In genomic region chr2:48423861-48424442, GRCm38 (mm10) we compare ENCODE assay signal across 10 mouse cellular contexts.
DNase-seq lines count a peak whose midpoint lies in the region; ATAC-seq and TF ChIP-seq lines count a peak whose summit lies in the region.
"Had no signal": no experiment of that assay in that cellular context is flagged by ENCODE, and none has a peak within 500 bp of the region (broad histone marks: within the 10 kb centered on the region; RNA-seq: fewer than 3 reads in every experiment).

No protein-coding gene starts in this region.

- 7% methylated on average over 9 of the region's 9 CpGs for WGBS in hindbrain, embryonic 14.5 days
- WGBS in midbrain, embryonic 10.5 days = 11% methylated on average over 9 of the region's 9 CpGs
- 65% methylated on average over 9 of the region's 9 CpGs for WGBS in liver, postnatal 0 days (ENCODE audit: insufficient replicate concordance)

- H3K9ac ChIP-seq in hindbrain, embryonic 14.5 days = peak overlapping the region; percentile 12
- H3K9ac ChIP-seq in liver, postnatal 0 days (replicated peaks) = no peak overlapping the region

- ATAC-seq in hindbrain, embryonic 14.5 days (ENCODE audit: low FRiP score) = peak; percentile 78
- ATAC-seq in liver, postnatal 0 days = no peak

- peaks cover 2% of the 10 kb centered on the region; the same call in 1 of the 2 replicates for H3K4me1 ChIP-seq in cortical plate, adult 2 months (ENCODE audit: control insufficient read depth, insufficient read depth, low read length)
- peaks cover 35% of the 10 kb centered on the region for H3K4me1 ChIP-seq in hindbrain, embryonic 14.5 days (replicated peaks; ENCODE audit: control insufficient read depth, insufficient read depth, low read length)
- H3K4me1 ChIP-seq in midbrain, embryonic 10.5 days = peaks cover 53% of the 10 kb centered on the region
- no peaks in the 10 kb centered on the region for H3K4me1 ChIP-seq in liver, postnatal 0 days (ENCODE audit: insufficient read depth)

- H3K4me2 ChIP-seq in hindbrain, embryonic 14.5 days (replicated peaks) = peak overlapping the region; percentile 31
- H3K4me2 ChIP-seq in liver, postnatal 0 days (ENCODE audit: low read depth, low read length) = no peak overlapping the region

- peak; percentile 38 for DNase-seq in R1 (ENCODE audit: low read depth, low spot score)
- peak; percentile 67 for DNase-seq in hindbrain, embryonic 14.5 days (ENCODE audit: low spot score)
- DNase-seq in midbrain, embryonic 10.5 days (ENCODE audit: low spot score) = peak; percentile 40
- DNase-seq in liver, postnatal 0 days = no peak
- DNase-seq in lung, postnatal 10 days = no peak
- DNase-seq in urinary bladder, postnatal 14 days (ENCODE audit: low spot score) = no peak
- DNase-seq in gastrocnemius, postnatal 10 days = no peak
- DNase-seq: cerebellum, adult 9-10 months; gastrocnemius, postnatal 14 days had no signal

- TF ChIP-seq CTCF in cortical plate, adult 2 months (IDR thresholded peaks at IDR 0.05; ENCODE audit: extremely low read depth, insufficient read depth, low read length) = no peak
- no peak for TF ChIP-seq CTCF in liver, postnatal 0 days (IDR thresholded peaks at IDR 0.05; ENCODE audit: low read depth)

- TF ChIP-seq EP300 in liver, postnatal 0 days (IDR thresholded peaks at IDR 0.05; ENCODE audit: low read depth) = no peak

- no peaks in the 10 kb centered on the region for H3K9me3 ChIP-seq in hindbrain, embryonic 14.5 days (ENCODE audit: control insufficient read depth, low read length)
- H3K9me3 ChIP-seq in midbrain, embryonic 10.5 days (replicated peaks) = no peaks in the 10 kb centered on the region
- no peaks in the 10 kb centered on the region for H3K9me3 ChIP-seq in liver, postnatal 0 days (ENCODE audit: low read length)

- no peaks in the 10 kb centered on the region for H3K27me3 ChIP-seq in hindbrain, embryonic 14.5 days (ENCODE audit: control insufficient read depth, insufficient read depth, low read length)
- H3K27me3 ChIP-seq in midbrain, embryonic 10.5 days (ENCODE audit: low read depth, poor library complexity, severe bottlenecking) = 0 out of 2 replicates have a peak, but pooled peaks cover 3% of the 10 kb centered on the region
- H3K27me3 ChIP-seq in liver, postnatal 0 days (ENCODE audit: insufficient read depth, low read length) = no peaks in the 10 kb centered on the region

- no peaks in the 10 kb centered on the region for H3K36me3 ChIP-seq in hindbrain, embryonic 14.5 days (replicated peaks; ENCODE audit: control insufficient read depth, insufficient read depth)
- no peaks in the 10 kb centered on the region for H3K36me3 ChIP-seq in midbrain, embryonic 10.5 days
- H3K36me3 ChIP-seq in liver, postnatal 0 days (replicated peaks; ENCODE audit: insufficient read depth, low read length) = no peaks in the 10 kb centered on the region

- no peak for TF ChIP-seq POLR2A in cortical plate, adult 2 months (IDR thresholded peaks at IDR 0.05; ENCODE audit: extremely low read depth, insufficient read depth, low read length)

- 0 out of 2 replicates have a peak overlapping the region, but pooled peaks have one; percentile 70 for H3K27ac ChIP-seq in cortical plate, adult 2 months (ENCODE audit: insufficient read depth, low read length)
- H3K27ac ChIP-seq in hindbrain, embryonic 14.5 days = peak overlapping the region; percentile 76
- H3K27ac ChIP-seq in midbrain, embryonic 10.5 days (replicated peaks) = peak overlapping the region; percentile 80
- H3K27ac ChIP-seq in liver, postnatal 0 days (ENCODE audit: low read depth) = no peak overlapping the region

- H3K4me3 ChIP-seq in cortical plate, adult 2 months (ENCODE audit: insufficient read depth, low read length) = no peak overlapping the region
- no peak overlapping the region for H3K4me3 ChIP-seq in hindbrain, embryonic 14.5 days (replicated peaks; ENCODE audit: low read length)
- H3K4me3 ChIP-seq in midbrain, embryonic 10.5 days = peak overlapping the region; percentile 36
- H3K4me3 ChIP-seq in liver, postnatal 0 days (ENCODE audit: low read depth, low read length) = no peak overlapping the region

Comparison
In these comparisons a context has a peak if more than half of its experiments do, and no peak if none do; other contexts are left out.
1. DNase-seq: peak in R1 (single experiment), hindbrain, embryonic 14.5 days (single experiment) and midbrain, embryonic 10.5 days (single experiment); none in liver, postnatal 0 days (single experiment), lung, postnatal 10 days (single experiment), urinary bladder, postnatal 14 days (single experiment) and gastrocnemius, postnatal 10 days (single experiment).